Mouse (Mus musculus) brain, embryonic 14.5 days (tissue): Measurements from ENCODE around the gene Cntnap2. TPM values are rescaled to one million over a fixed set of nuclear protein-coding genes. Genes with fewer than 3 reads are reported as not detected.

Experiments
- DNase-seq: peaks from one replicate; pipeline ENCODE4 v3.0.0-alpha.2; 2011; ENCODE audit warnings: low read depth
- CTCF ChIP-seq: fragments of 200-500 bp; IDR thresholded peaks from 2 replicates; pipeline ENCODE4 v1.5.1; 2012; ENCODE audit warnings: inconsistent platforms, mild to moderate bottlenecking, moderate library complexity, borderline replicate concordance; ENCODE audit not compliant: insufficient read depth, insufficient read length; ENCODE audit errors: extremely low read depth
- POLR2A ChIP-seq: fragments of 200-500 bp; IDR thresholded peaks from 2 replicates; pipeline ENCODE4 v1.6.1; 2012; ENCODE audit warnings: mild to moderate bottlenecking, inconsistent platforms, borderline replicate concordance; ENCODE audit not compliant: poor library complexity, insufficient read depth, insufficient read length, severe bottlenecking; ENCODE audit errors: extremely low read depth
- polyA plus RNA-seq: library from polyadenylated mRNA; depleted of rRNA; stranded (reverse); fragments of >200 nt; gene quantifications from 2 replicates; pipeline ENCODE4 v1.2.3, GENCODE M21; 2012

Gene Cntnap2
- polyA plus RNA-seq, 1 experiment = 77.9 TPM

DNA sequence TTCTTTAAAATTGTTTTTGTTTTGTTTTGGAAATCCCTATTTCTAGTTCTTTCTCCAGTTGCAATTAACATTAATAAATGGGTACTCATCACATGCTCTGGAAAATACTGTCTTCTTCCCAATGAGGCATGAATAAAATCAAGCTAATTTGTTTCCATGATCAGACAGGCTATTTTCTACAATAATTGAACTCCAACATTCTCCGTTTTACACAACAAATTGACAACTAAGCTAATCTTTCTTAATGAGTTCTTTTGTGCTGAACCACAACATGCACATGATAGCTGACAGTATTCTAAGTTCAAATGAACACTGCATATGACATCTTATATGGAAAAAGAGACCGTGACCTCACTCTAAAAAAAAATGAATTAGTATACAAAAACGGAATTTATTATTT lies 173.4 kb downstream of the Cntnap2 start:
- peak; percentile 27 for DNase-seq
- no peak for TF ChIP-seq CTCF
- TF ChIP-seq POLR2A = no peak

GRCm38 (mm10) chr6:45236531-45236930 lies 177.4 kb downstream of the Cntnap2 start:
- no peak for DNase-seq
- no peak for TF ChIP-seq CTCF
- no peak for TF ChIP-seq POLR2A

- DNase-seq = peak; percentile 52
- TF ChIP-seq CTCF = no peak
- TF ChIP-seq POLR2A = no peak
These were observed 179.0 kb downstream of the Cntnap2 start for GRCm38 (mm10) chr6:45238117-45238516.

- DNase-seq = no peak
- no peak for TF ChIP-seq CTCF
- TF ChIP-seq POLR2A = no peak
These were observed 182.1 kb downstream of the Cntnap2 start for GRCm38 (mm10) chr6:45241218-45241617.

- TF ChIP-seq CTCF = no peak
- TF ChIP-seq POLR2A = no peak
- no peak for DNase-seq
These were observed 185.5 kb downstream of the Cntnap2 start for GRCm38 (mm10) chr6:45244680-45245079.

DNA sequence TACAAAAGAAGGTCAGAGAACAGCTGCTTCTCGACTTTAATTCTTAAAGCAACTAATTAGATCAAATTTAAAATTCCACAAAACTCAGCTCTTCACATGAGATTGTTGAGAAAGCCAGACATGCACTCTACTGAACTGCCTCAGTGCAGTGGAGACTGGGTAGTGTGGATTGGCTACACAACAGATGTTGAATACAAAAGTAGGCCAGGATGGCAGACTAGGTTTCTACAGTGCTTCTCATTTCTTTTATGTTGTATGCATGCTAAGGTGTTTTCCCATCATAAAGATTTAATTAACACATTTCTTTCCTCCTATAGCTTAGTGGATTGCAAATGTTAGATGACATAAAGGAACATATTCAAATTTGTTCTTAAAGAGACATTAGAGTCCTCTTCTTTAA lies 198.9 kb downstream of the Cntnap2 start:
- TF ChIP-seq POLR2A (no peak), CTCF (no peak)
- DNase-seq = no peak

DNA sequence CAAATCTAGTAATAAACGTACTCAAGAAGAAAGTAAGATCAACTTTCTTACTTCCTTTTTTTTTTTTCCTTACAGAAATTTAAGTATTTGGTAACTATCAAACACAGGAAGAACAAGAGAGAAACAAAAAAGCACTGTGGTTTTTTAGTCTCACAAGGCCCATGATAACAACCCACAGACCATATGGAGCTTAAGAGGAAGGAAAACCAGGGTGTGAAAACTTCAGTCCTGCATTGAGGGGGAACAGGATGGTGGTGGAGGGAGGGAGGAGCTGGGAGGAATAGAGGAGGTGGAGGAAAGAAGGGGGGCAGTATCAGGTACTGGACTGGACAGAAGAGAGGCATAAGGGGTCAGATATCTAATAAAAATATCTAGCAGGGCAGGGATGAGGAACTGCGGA lies 212.4 kb downstream of the Cntnap2 start:
- no peak for DNase-seq
- TF ChIP-seq CTCF (no peak), POLR2A (no peak)

DNA sequence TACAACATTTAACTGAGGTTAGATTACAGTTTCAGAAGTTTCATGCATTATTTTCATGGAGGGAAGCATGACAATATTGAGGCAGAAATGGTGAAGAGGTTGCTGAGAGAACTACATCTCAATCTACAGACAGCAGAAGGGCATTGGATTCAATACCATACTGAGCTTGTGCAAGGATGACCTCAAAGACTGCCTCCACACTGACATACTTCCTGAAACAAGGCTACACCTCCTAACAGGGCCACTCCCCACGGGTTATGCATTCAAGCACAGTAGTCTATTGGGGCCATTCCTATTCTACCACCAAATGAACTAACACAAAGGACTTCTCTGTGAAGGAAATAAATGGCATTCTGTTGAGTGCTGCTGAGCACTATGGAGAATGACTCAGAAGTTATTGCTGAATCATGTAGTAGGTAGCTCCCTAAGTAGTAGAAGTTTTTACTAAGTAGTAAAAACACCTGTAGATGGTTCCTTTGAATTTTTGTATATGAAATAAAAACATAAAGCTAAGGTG lies 214.2 kb downstream of the Cntnap2 start:
- TF ChIP-seq POLR2A (no peak), CTCF (no peak)
- DNase-seq = no peak

GRCm38 (mm10) chr6:45290154-45290553 lies 231.0 kb downstream of the Cntnap2 start:
- DNase-seq = peak; percentile 48
- TF ChIP-seq CTCF (no peak), POLR2A (no peak)

- no peak for DNase-seq
- TF ChIP-seq CTCF (no peak), POLR2A (no peak)
These were observed 258.3 kb downstream of the Cntnap2 start for GRCm38 (mm10) chr6:45317455-45317854.

DNA sequence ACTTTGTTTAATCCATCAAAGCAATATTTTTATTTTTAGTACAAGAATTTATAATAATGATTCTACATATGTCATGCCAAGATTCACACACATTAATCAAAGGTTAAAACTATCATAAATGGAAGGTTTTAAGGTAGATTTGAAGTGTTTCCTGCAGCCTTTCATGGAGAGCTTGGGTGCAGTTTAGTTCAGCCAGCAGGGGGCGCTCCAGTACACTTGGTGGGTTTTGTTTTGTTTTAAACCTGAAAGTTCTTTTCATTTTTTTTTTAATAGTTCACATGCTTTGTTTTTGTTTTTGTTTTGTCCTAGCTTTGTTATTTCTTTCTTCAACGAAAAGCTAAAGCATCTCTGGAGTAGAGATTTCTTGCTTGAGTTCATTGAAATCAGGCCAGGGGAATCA lies 264.3 kb downstream of the Cntnap2 start:
- peak; percentile 53 for DNase-seq
- TF ChIP-seq POLR2A (no peak), CTCF (peak; percentile 63; the same call in 1 of the 2 replicates)

- TF ChIP-seq CTCF (no peak), POLR2A (no peak)
- peak; percentile 64 for DNase-seq
These were observed 268.9 kb downstream of the Cntnap2 start for GRCm38 (mm10) chr6:45327952-45328485.

- no peak for DNase-seq
- TF ChIP-seq POLR2A (no peak), CTCF (no peak)
These were observed 286.2 kb downstream of the Cntnap2 start for GRCm38 (mm10) chr6:45345396-45345795.

DNA sequence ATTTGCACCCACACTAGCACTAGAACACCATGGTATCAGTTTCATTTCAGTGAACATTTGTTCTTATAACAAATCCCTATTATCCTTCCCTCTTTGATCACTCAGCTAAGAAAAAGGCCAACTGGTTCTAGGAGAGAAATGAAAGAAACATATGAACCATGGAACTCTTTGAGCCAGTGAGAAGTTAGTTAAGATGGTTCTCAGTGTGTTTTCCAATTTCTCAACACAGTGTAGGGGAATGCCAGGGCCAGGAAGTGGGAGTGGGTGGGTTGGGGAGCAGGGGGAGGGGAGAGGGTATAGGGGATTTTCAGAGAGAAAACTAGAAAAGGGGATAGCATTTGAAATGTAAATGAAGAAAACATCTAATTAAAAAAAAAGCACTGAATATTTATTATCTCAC lies 286.8 kb downstream of the Cntnap2 start:
- TF ChIP-seq POLR2A (no peak), CTCF (no peak)
- DNase-seq = no peak
